Mouse (Mus musculus) activated CD4-positive, CD25-positive, alpha-beta regulatory T cell, adult 4 months (primary cell): ENCODE measurements around the gene Olfr866. TPM values are rescaled to one million over a fixed set of nuclear protein-coding genes. Genes with fewer than 3 reads are reported as not detected.

Experiments used
- ATAC-seq: one replicate; pipeline ENCODE4 v1.8.0; 2017
- polyA plus RNA-seq, 2 experiments: library from polyadenylated mRNA; unstranded; fragments of 100-300 nt; shearing (Covaris generic); gene quantifications; one replicate each; pipeline ENCODE4 v1.2.1; 2017

The Olfr866 gene
- not detected for polyA plus RNA-seq

GRCm38 (mm10) chr9:20027935-20028334 lies at the start of gene Olfr866:
Gene Olfr866 (minus strand): TSS chr9:20028035.
- ATAC-seq = no peak

DNA sequence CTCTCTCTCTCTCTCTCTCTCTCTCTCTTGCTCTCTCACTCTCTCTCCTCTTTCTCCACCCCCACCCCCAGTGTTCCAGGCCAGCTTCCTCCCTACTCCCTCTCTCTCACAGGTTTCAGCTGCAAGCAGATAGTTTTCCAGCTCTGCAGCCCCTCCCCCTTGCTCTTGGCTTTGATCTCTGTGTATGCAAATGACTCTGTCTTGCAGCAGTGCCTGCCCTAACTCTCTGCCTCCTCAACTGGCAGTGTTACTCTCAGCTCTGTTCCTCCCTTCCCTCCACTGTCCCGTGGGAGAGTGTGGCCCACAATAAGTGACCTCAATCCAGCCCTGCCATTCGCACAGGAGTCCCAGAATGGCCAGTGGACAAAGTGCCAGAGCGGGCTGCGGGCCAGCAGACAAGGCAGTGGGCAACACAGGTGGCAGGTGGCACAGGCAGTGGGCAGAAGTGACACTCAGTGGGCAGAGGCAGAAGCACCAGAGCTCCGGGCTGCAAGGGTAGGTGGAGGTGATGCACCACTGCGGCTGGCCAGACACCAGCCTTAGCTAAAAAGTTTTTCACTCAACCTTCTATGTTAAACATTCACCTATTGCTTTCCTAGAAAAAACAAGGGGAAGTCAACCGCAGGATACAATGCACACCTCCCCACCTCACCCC lies 45.8 kb upstream of the Olfr866 start:
- no peak for ATAC-seq

DNA sequence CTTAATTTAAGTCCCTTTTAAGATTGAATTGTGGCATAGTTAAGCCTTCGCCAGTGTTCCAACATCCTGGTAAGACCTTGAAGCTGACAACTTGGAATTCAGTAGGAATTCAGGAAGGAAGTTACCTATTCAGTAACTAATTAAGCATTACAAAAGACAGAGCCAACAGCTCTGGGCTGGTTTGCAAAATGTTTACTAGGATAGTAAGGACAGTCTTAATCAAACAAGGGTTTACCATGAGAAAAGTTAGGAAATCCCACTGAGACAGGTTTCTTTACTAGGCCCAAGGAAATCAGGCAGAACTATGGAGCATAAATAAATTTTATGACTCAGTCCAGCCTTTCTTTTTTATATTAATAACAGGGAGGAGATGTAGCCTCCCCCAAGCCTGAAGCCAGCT lies 43.5 kb upstream of the Olfr866 start:
- ATAC-seq = no peak

GRCm38 (mm10) chr9:20070236-20070635 lies 42.4 kb upstream of the Olfr866 start:
- ATAC-seq = no peak

GRCm38 (mm10) chr9:20057462-20057861 lies 29.6 kb upstream of the Olfr866 start, which contains the start of gene Olfr867:
Gene Olfr867 (minus strand): TSS chr9:20057562.
- ATAC-seq = no peak

- no peak for ATAC-seq
Measured at GRCm38 (mm10) chr9:20047964-20048363, 20.1 kb upstream of the Olfr866 start.

Other genes with a start within 250 kb of the Olfr866 start
- gene Olfr58, start 247.8 kb downstream of the Olfr866 start, polyA plus RNA-seq = not detected
- under 1 TPM in 1 of 2 experiments, not detected in 1; 0.04 TPM for gene Olfr859, start 223.1 kb downstream of the Olfr866 start, polyA plus RNA-seq
- not detected for gene Olfr860, start 178.3 kb downstream of the Olfr866 start, polyA plus RNA-seq
- not detected for gene Olfr862, start 140.0 kb downstream of the Olfr866 start, polyA plus RNA-seq
- 1 to 10 TPM; 1.3 to 2.6 TPM for gene Olfr77, start 111.2 kb downstream of the Olfr866 start, polyA plus RNA-seq
- gene Olfr867, start 29.5 kb upstream of the Olfr866 start, polyA plus RNA-seq = not detected
- gene Olfr868, start 70.6 kb upstream of the Olfr866 start, polyA plus RNA-seq = not detected
- not detected for gene Olfr869, start 101.0 kb upstream of the Olfr866 start, polyA plus RNA-seq
- gene Olfr870, start 146.0 kb upstream of the Olfr866 start, polyA plus RNA-seq = not detected
- gene Olfr871, start 184.2 kb upstream of the Olfr866 start, polyA plus RNA-seq = not detected
- gene Olfr872, start 209.1 kb upstream of the Olfr866 start, polyA plus RNA-seq = not detected